Mouse (Mus musculus) liver, postnatal 0 days (tissue): ENCODE data around the gene Gm49027.

Experiments
- CTCF ChIP-seq: sonication (generic); IDR thresholded peaks from 2 replicates; pipeline ENCODE4 v1.5.1; 2016; ENCODE audit warnings: antibody characterized with exemption, low read depth
- EP300 ChIP-seq: IDR thresholded peaks from 2 replicates; pipeline ENCODE4 v1.6.1; 2016; ENCODE audit warnings: antibody characterized with exemption, low read depth, mild to moderate bottlenecking

DNA sequence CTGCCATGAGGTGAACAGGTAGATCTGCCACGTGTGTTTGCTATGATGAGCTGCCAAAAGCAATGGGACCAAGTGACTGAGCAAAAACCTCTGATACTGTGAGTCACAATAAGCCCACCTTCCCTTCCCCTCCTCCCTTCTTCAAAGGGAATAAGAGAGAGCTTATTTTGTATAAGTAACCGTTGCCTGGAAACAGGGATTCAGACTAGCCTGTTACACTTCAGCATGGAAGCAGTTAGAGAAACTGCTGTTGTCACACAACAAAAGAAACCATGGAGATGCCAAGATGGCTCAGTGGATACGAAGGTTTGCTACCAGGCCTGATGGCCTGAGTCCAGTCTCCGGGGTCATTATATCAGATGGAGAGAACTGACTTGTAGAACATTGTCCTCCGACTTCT, 51.5 kb downstream of the Gm49027 start:
- TF ChIP-seq CTCF, result no peak
- no peak for TF ChIP-seq EP300
